Mouse (Mus musculus): ENCODE results near the gene 1700011L22Rik.

DNA sequence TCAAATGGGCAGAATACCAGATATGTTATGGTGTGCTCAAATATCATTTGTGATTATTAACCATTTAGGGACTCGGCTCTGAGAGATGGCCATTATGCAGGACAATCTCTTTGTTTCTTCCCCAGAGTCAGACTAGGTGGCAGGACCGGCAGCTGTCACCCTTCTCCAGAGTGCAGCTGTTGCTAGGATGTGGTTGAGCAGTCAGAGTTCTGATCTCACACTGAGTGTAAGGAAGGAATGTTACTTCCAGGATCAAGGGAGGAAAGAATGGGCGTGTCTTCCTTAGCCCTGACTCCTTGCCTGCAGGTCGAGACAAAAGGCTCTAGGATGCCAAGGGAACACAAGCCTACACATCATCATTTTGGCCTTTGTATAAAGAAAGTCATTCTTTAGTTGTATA lies 21.2 kb downstream of the 1700011L22Rik start:
- no peak for TF ChIP-seq POLR2A (IDR thresholded peaks at IDR 0.05; ENCODE audit: extremely low read depth, insufficient read depth, low read length)
- TF ChIP-seq CTCF (IDR thresholded peaks at IDR 0.05; ENCODE audit: extremely low read depth, insufficient read depth, low read length), result no peak
